Mouse (Mus musculus): ENCODE results near the gene Ppip5k2. TPM values are rescaled to one million over a fixed set of nuclear protein-coding genes. Genes with fewer than 3 reads are reported as not detected.

Ppip5k2 gene
- polyA plus RNA-seq, 1 experiment from 2014 or later = 75.6 TPM

- H3K4me2 ChIP-seq (replicated peaks) = no peak overlapping the region
- H3K36me3 ChIP-seq (replicated peaks; ENCODE audit: control insufficient read depth, insufficient read depth) = peaks cover 86% of the 10 kb centered on the region
- H3K27ac ChIP-seq = no peak overlapping the region
- H3K4me3 ChIP-seq (replicated peaks; ENCODE audit: low read length) = no peak overlapping the region
- 94% methylated on average over 1 of the region's 1 CpGs for WGBS
- H3K27me3 ChIP-seq (ENCODE audit: control insufficient read depth, insufficient read depth, low read length) = no peaks in the 10 kb centered on the region
- no peak overlapping the region for H3K9ac ChIP-seq
- no peak for ATAC-seq (ENCODE audit: low FRiP score)
- no peak for DNase-seq (ENCODE audit: low spot score)
- no peaks in the 10 kb centered on the region for H3K9me3 ChIP-seq (ENCODE audit: control insufficient read depth, low read length)
- no peaks in the 10 kb centered on the region for H3K4me1 ChIP-seq (replicated peaks; ENCODE audit: control insufficient read depth, insufficient read depth, low read length)
Observed at GRCm38 (mm10) chr1:97743063-97743462, 27.1 kb downstream of the Ppip5k2 start.

GRCm38 (mm10) chr1:97729339-97729738 is 40.9 kb downstream of the Ppip5k2 start:
- no peaks in the 10 kb centered on the region for H3K27me3 ChIP-seq (ENCODE audit: control insufficient read depth, insufficient read depth, low read length)
- no peak overlapping the region for H3K4me3 ChIP-seq (replicated peaks; ENCODE audit: low read length)
- H3K27ac ChIP-seq = no peak overlapping the region
- H3K4me2 ChIP-seq (replicated peaks) = no peak overlapping the region
- ATAC-seq (ENCODE audit: low FRiP score) = no peak
- H3K4me1 ChIP-seq (replicated peaks; ENCODE audit: control insufficient read depth, insufficient read depth, low read length) = no peaks in the 10 kb centered on the region
- no peak overlapping the region for H3K9ac ChIP-seq
- H3K9me3 ChIP-seq (ENCODE audit: control insufficient read depth, low read length) = no peaks in the 10 kb centered on the region
- no peak for DNase-seq (ENCODE audit: low spot score)
- H3K36me3 ChIP-seq (replicated peaks; ENCODE audit: control insufficient read depth, insufficient read depth) = peaks cover 68% of the 10 kb centered on the region
- whole genome bisulfite sequencing = 67% methylated on average over 1 of the region's 1 CpGs

GRCm38 (mm10) chr1:97726730-97727129 is 43.5 kb downstream of the Ppip5k2 start:
- H3K9ac ChIP-seq = no peak overlapping the region
- no peaks in the 10 kb centered on the region for H3K27me3 ChIP-seq (ENCODE audit: control insufficient read depth, insufficient read depth, low read length)
- H3K4me2 ChIP-seq (replicated peaks) = no peak overlapping the region
- ATAC-seq (ENCODE audit: low FRiP score) (no peak), DNase-seq (ENCODE audit: low spot score) (no peak)
- WGBS = 81% methylated on average over 2 of the region's 2 CpGs
- no peaks in the 10 kb centered on the region for H3K4me1 ChIP-seq (replicated peaks; ENCODE audit: control insufficient read depth, insufficient read depth, low read length)
- peaks cover 60% of the 10 kb centered on the region for H3K36me3 ChIP-seq (replicated peaks; ENCODE audit: control insufficient read depth, insufficient read depth)
- H3K4me3 ChIP-seq (replicated peaks; ENCODE audit: low read length) = no peak overlapping the region
- no peaks in the 10 kb centered on the region for H3K9me3 ChIP-seq (ENCODE audit: control insufficient read depth, low read length)
- H3K27ac ChIP-seq = no peak overlapping the region

- no peaks in the 10 kb centered on the region for H3K9me3 ChIP-seq (ENCODE audit: control insufficient read depth, low read length)
- no peaks in the 10 kb centered on the region for H3K4me1 ChIP-seq (replicated peaks; ENCODE audit: control insufficient read depth, insufficient read depth, low read length)
- no peak for DNase-seq (ENCODE audit: low spot score)
- H3K27me3 ChIP-seq (ENCODE audit: control insufficient read depth, insufficient read depth, low read length) = no peaks in the 10 kb centered on the region
- H3K4me2 ChIP-seq (replicated peaks) = no peak overlapping the region
- H3K4me3 ChIP-seq (replicated peaks; ENCODE audit: low read length) = no peak overlapping the region
- H3K9ac ChIP-seq = no peak overlapping the region
- peaks cover 72% of the 10 kb centered on the region for H3K36me3 ChIP-seq (replicated peaks; ENCODE audit: control insufficient read depth, insufficient read depth)
- no peak overlapping the region for H3K27ac ChIP-seq
- 87% methylated on average over 9 of the region's 9 CpGs for WGBS
- ATAC-seq (ENCODE audit: low FRiP score) = no peak
Observed at GRCm38 (mm10) chr1:97718440-97718839, 51.8 kb downstream of the Ppip5k2 start.

GRCm38 (mm10) chr1:97714334-97714868 is 55.8 kb downstream of the Ppip5k2 start:
- Histone ChIP-seq H3K9ac (no peak overlapping the region), H3K4me1 (replicated peaks; ENCODE audit: control insufficient read depth, insufficient read depth, low read length) (no peaks in the 10 kb centered on the region), H3K36me3 (replicated peaks; ENCODE audit: control insufficient read depth, insufficient read depth) (peaks cover 81% of the 10 kb centered on the region), H3K27me3 (ENCODE audit: control insufficient read depth, insufficient read depth, low read length) (no peaks in the 10 kb centered on the region), H3K27ac (no peak overlapping the region), H3K4me2 (replicated peaks) (no peak overlapping the region), H3K9me3 (ENCODE audit: control insufficient read depth, low read length) (no peaks in the 10 kb centered on the region), H3K4me3 (replicated peaks; ENCODE audit: low read length) (no peak overlapping the region)
- WGBS = 66% methylated on average over 11 of the region's 11 CpGs
- ATAC-seq (ENCODE audit: low FRiP score) = no peak
- DNase-seq (ENCODE audit: low spot score) = no peak

- DNase-seq (ENCODE audit: low spot score) = no peak
- Histone ChIP-seq H3K4me2 (replicated peaks) (no peak overlapping the region), H3K9ac (no peak overlapping the region), H3K9me3 (ENCODE audit: control insufficient read depth, low read length) (no peaks in the 10 kb centered on the region), H3K4me1 (replicated peaks; ENCODE audit: control insufficient read depth, insufficient read depth, low read length) (no peaks in the 10 kb centered on the region), H3K27ac (no peak overlapping the region), H3K36me3 (replicated peaks; ENCODE audit: control insufficient read depth, insufficient read depth) (peaks cover 74% of the 10 kb centered on the region), H3K4me3 (replicated peaks; ENCODE audit: low read length) (no peak overlapping the region), H3K27me3 (ENCODE audit: control insufficient read depth, insufficient read depth, low read length) (no peaks in the 10 kb centered on the region)
- WGBS = 92% methylated on average over 3 of the region's 3 CpGs
- ATAC-seq (ENCODE audit: low FRiP score) = no peak
Observed at GRCm38 (mm10) chr1:97710520-97710919, 59.7 kb downstream of the Ppip5k2 start.

GRCm38 (mm10) chr1:97705389-97705788 is 64.8 kb downstream of the Ppip5k2 start:
- Histone ChIP-seq H3K9me3 (ENCODE audit: control insufficient read depth, low read length) (no peaks in the 10 kb centered on the region), H3K4me1 (replicated peaks; ENCODE audit: control insufficient read depth, insufficient read depth, low read length) (no peaks in the 10 kb centered on the region), H3K4me2 (replicated peaks) (no peak overlapping the region), H3K9ac (no peak overlapping the region), H3K4me3 (replicated peaks; ENCODE audit: low read length) (no peak overlapping the region), H3K36me3 (replicated peaks; ENCODE audit: control insufficient read depth, insufficient read depth) (peaks cover 36% of the 10 kb centered on the region), H3K27me3 (ENCODE audit: control insufficient read depth, insufficient read depth, low read length) (no peaks in the 10 kb centered on the region), H3K27ac (no peak overlapping the region)
- DNase-seq (ENCODE audit: low spot score) (no peak), ATAC-seq (ENCODE audit: low FRiP score) (no peak)

- Histone ChIP-seq H3K36me3 (replicated peaks; ENCODE audit: control insufficient read depth, insufficient read depth) (peaks cover 29% of the 10 kb centered on the region), H3K27ac (no peak overlapping the region), H3K4me2 (replicated peaks) (no peak overlapping the region), H3K4me3 (replicated peaks; ENCODE audit: low read length) (no peak overlapping the region), H3K9ac (no peak overlapping the region), H3K9me3 (ENCODE audit: control insufficient read depth, low read length) (no peaks in the 10 kb centered on the region), H3K27me3 (ENCODE audit: control insufficient read depth, insufficient read depth, low read length) (no peaks in the 10 kb centered on the region), H3K4me1 (replicated peaks; ENCODE audit: control insufficient read depth, insufficient read depth, low read length) (no peaks in the 10 kb centered on the region)
- no peak for ATAC-seq (ENCODE audit: low FRiP score)
- WGBS = 96% methylated on average over 1 of the region's 1 CpGs
- DNase-seq (ENCODE audit: low spot score) = no peak
Observed at GRCm38 (mm10) chr1:97704646-97705045, 65.6 kb downstream of the Ppip5k2 start.

GRCm38 (mm10) chr1:97698956-97699570 is 71.1 kb downstream of the Ppip5k2 start:
- H3K4me3 ChIP-seq (replicated peaks; ENCODE audit: low read length) = no peak overlapping the region
- no peaks in the 10 kb centered on the region for H3K36me3 ChIP-seq (replicated peaks; ENCODE audit: control insufficient read depth, insufficient read depth)
- H3K9ac ChIP-seq = no peak overlapping the region
- ATAC-seq (ENCODE audit: low FRiP score) = peak; percentile 52
- H3K27me3 ChIP-seq (ENCODE audit: control insufficient read depth, insufficient read depth, low read length) = no peaks in the 10 kb centered on the region
- no peaks in the 10 kb centered on the region for H3K4me1 ChIP-seq (replicated peaks; ENCODE audit: control insufficient read depth, insufficient read depth, low read length)
- H3K27ac ChIP-seq = no peak overlapping the region
- WGBS = 17% methylated on average over 11 of the region's 11 CpGs
- no peaks in the 10 kb centered on the region for H3K9me3 ChIP-seq (ENCODE audit: control insufficient read depth, low read length)
- H3K4me2 ChIP-seq (replicated peaks) = no peak overlapping the region
- DNase-seq (ENCODE audit: low spot score) = no peak

GRCm38 (mm10) chr1:97697273-97697672 is 72.9 kb downstream of the Ppip5k2 start:
- no peak overlapping the region for H3K27ac ChIP-seq
- no peak overlapping the region for H3K4me3 ChIP-seq (replicated peaks; ENCODE audit: low read length)
- H3K4me2 ChIP-seq (replicated peaks) = no peak overlapping the region
- H3K9ac ChIP-seq = no peak overlapping the region
- H3K9me3 ChIP-seq (ENCODE audit: control insufficient read depth, low read length) = no peaks in the 10 kb centered on the region
- no peaks in the 10 kb centered on the region for H3K4me1 ChIP-seq (replicated peaks; ENCODE audit: control insufficient read depth, insufficient read depth, low read length)
- WGBS = 100% methylated on average over 1 of the region's 1 CpGs
- H3K27me3 ChIP-seq (ENCODE audit: control insufficient read depth, insufficient read depth, low read length) = no peaks in the 10 kb centered on the region
- no peak for ATAC-seq (ENCODE audit: low FRiP score)
- H3K36me3 ChIP-seq (replicated peaks; ENCODE audit: control insufficient read depth, insufficient read depth) = no peaks in the 10 kb centered on the region
- DNase-seq (ENCODE audit: low spot score) = no peak

All from hindbrain, embryonic 14.5 days (tissue).